Mouse (Mus musculus): Measurements from ENCODE around the gene Paxbp1.

Paxbp1 gene

GRCm38 (mm10) chr16:90996327-90997243 is 47.8 kb downstream of the Paxbp1 start:
- DNase-seq (ENCODE audit: low spot score), result no peak

GRCm38 (mm10) chr16:90995498-90995897 is 48.8 kb downstream of the Paxbp1 start:
- DNase-seq (ENCODE audit: low spot score), result no peak

- DNase-seq (ENCODE audit: low spot score), result no peak
These were observed 49.3 kb downstream of the Paxbp1 start for GRCm38 (mm10) chr16:90995023-90995422.

- DNase-seq (ENCODE audit: low spot score), result no peak
These were observed 55.2 kb downstream of the Paxbp1 start for GRCm38 (mm10) chr16:90989162-90989561.

- DNase-seq (ENCODE audit: low spot score), result no peak
These were observed 55.7 kb downstream of the Paxbp1 start for GRCm38 (mm10) chr16:90988665-90989064.

- DNase-seq (ENCODE audit: low spot score), result no peak
These were observed 56.3 kb downstream of the Paxbp1 start for GRCm38 (mm10) chr16:90988039-90988438.

GRCm38 (mm10) chr16:90971004-90971403 is 73.3 kb downstream of the Paxbp1 start:
- DNase-seq (ENCODE audit: low spot score), result no peak

GRCm38 (mm10) chr16:90966241-90966640 is 78.1 kb downstream of the Paxbp1 start:
- no peak for DNase-seq (ENCODE audit: low spot score)

GRCm38 (mm10) chr16:90964302-90964701 is 80.0 kb downstream of the Paxbp1 start:
- DNase-seq (ENCODE audit: low spot score), result no peak

Measured in urinary bladder, postnatal 10 days (tissue).